Comparison of ENCODE assay signal across 10 mouse cellular contexts in genomic region chr7:4911561-4911960, GRCm38 (mm10). TPM values are rescaled to one million over a fixed set of nuclear protein-coding genes. Genes with fewer than 3 reads are reported as not detected.
DNase-seq lines count a peak whose midpoint lies in the region; ATAC-seq and TF ChIP-seq lines count a peak whose summit lies in the region.
"Had no signal": no experiment of that assay in that cellular context is flagged by ENCODE, and none has a peak within 500 bp of the region (broad histone marks: within the 10 kb centered on the region; RNA-seq: fewer than 3 reads in every experiment).

No protein-coding gene starts in this region.

- H3K9ac ChIP-seq in heart, postnatal 0 days (replicated peaks; ENCODE audit: low read depth, low read length) = no peak overlapping the region
- H3K9ac ChIP-seq in liver, embryonic 13.5 days = no peak overlapping the region
- H3K9ac ChIP-seq: limb, embryonic 12.5 days had no signal

- H3K36me3 ChIP-seq in E14TG2a.4 (ENCODE audit: insufficient read depth, low read length) = peaks cover 50% of the 10 kb centered on the region
- H3K36me3 ChIP-seq in heart, postnatal 0 days (replicated peaks; ENCODE audit: control insufficient read depth, insufficient read depth, low read length) = no peaks in the 10 kb centered on the region
- no peaks in the 10 kb centered on the region for H3K36me3 ChIP-seq in liver, embryonic 13.5 days
- H3K36me3 ChIP-seq: limb, embryonic 12.5 days had no signal

- TF ChIP-seq CTCF in E14TG2a.4 (conservative IDR thresholded peaks at IDR 0.05; ENCODE audit: low read length) = peak; percentile 72
- peak; percentile 64 for TF ChIP-seq CTCF in bone marrow macrophage, adult 2 months (IDR thresholded peaks at IDR 0.05; ENCODE audit: low read depth, low read length)
- peak; percentile 46 for TF ChIP-seq CTCF in heart, postnatal 0 days (IDR thresholded peaks at IDR 0.05; ENCODE audit: low read depth)

- peak overlapping the region; percentile 90 for H3K4me3 ChIP-seq in E14TG2a.4 (replicated peaks; ENCODE audit: low read length)
- no peak overlapping the region for H3K4me3 ChIP-seq in bone marrow macrophage, adult 2 months (ENCODE audit: insufficient read depth, low read length)
- no peak overlapping the region for H3K4me3 ChIP-seq in heart, postnatal 0 days (ENCODE audit: low read depth, low read length)
- H3K4me3 ChIP-seq in liver, embryonic 13.5 days (replicated peaks) = no peak overlapping the region
- H3K4me3 ChIP-seq: limb, embryonic 12.5 days had no signal

- ATAC-seq in heart, postnatal 0 days (ENCODE audit: insufficient read depth, low read depth) = no peak
- no peak for ATAC-seq in liver, embryonic 13.5 days (ENCODE audit: low read depth)

- H3K4me1 ChIP-seq in E14TG2a.4 (replicated peaks; ENCODE audit: low read depth, low read length) = peaks cover 77% of the 10 kb centered on the region
- H3K4me1 ChIP-seq in bone marrow macrophage, adult 2 months (ENCODE audit: control insufficient read depth, insufficient read depth, low read length) = peaks cover 8% of the 10 kb centered on the region
- peaks cover 10% of the 10 kb centered on the region for H3K4me1 ChIP-seq in heart, postnatal 0 days (ENCODE audit: control insufficient read depth, insufficient read depth)
- H3K4me1 ChIP-seq in liver, embryonic 13.5 days (replicated peaks) = peaks cover 17% of the 10 kb centered on the region

- H3K27ac ChIP-seq in bone marrow macrophage, adult 2 months (ENCODE audit: insufficient read depth, low read depth, low read length) = no peak overlapping the region
- no peak overlapping the region for H3K27ac ChIP-seq in heart, postnatal 0 days (ENCODE audit: low read depth)
- no peak overlapping the region for H3K27ac ChIP-seq in liver, embryonic 13.5 days
- H3K27ac ChIP-seq: limb, embryonic 12.5 days had no signal

- TF ChIP-seq POLR2A in bone marrow macrophage, adult 2 months (IDR thresholded peaks at IDR 0.05; ENCODE audit: borderline replicate concordance, low read depth, low read length) = no peak

- 32% methylated on average over 9 of the region's 9 CpGs for WGBS in heart, postnatal 0 days
- 43% methylated on average over 9 of the region's 9 CpGs for WGBS in liver, embryonic 13.5 days (ENCODE audit: insufficient replicate concordance)

- H3K27me3 ChIP-seq in E14TG2a.4 (ENCODE audit: insufficient read depth, low read length) = no peaks in the 10 kb centered on the region
- H3K27me3 ChIP-seq in heart, postnatal 0 days (ENCODE audit: control insufficient read depth, insufficient read depth, low read length) = no peaks in the 10 kb centered on the region
- H3K27me3 ChIP-seq in liver, embryonic 13.5 days = peaks cover 5% of the 10 kb centered on the region; the same call in 1 of the 2 replicates
- H3K27me3 ChIP-seq: limb, embryonic 12.5 days had no signal

- DNase-seq in kidney, adult 18-20 months = peak; percentile 66
- DNase-seq in kidney, adult 11 months = no peak
- DNase-seq in heart, postnatal 0 days (ENCODE audit: low spot score) = no peak
- DNase-seq in liver, embryonic 13.5 days = peak; percentile 29
- DNase-seq in retina, postnatal 7 days (ENCODE audit: low read depth, low spot score) = peak; percentile 42
- no peak for DNase-seq in layer of hippocampus, adult 8-10 months (ENCODE audit: low spot score in 2 of 2)

- TF ChIP-seq EP300 in heart, postnatal 0 days (IDR thresholded peaks at IDR 0.05; ENCODE audit: low read depth) = no peak

- no peaks in the 10 kb centered on the region for H3K9me3 ChIP-seq in E14TG2a.4 (ENCODE audit: low read length)
- no peaks in the 10 kb centered on the region for H3K9me3 ChIP-seq in heart, postnatal 0 days (replicated peaks; ENCODE audit: control insufficient read depth, low read length)
- H3K9me3 ChIP-seq in liver, embryonic 13.5 days (replicated peaks) = no peaks in the 10 kb centered on the region
- H3K9me3 ChIP-seq: limb, embryonic 12.5 days had no signal

- no peak overlapping the region for H3K4me2 ChIP-seq in heart, postnatal 0 days (ENCODE audit: low read depth, low read length)
- H3K4me2 ChIP-seq in liver, embryonic 13.5 days = no peak overlapping the region
- H3K4me2 ChIP-seq: limb, embryonic 12.5 days had no signal

RNA-seq across cellular contexts. Expression of gene Zfp628, which starts 3.5 kb away (rescaled TPM):
- 7.1 and 8.7 TPM in 2 replicates for polyA plus RNA-seq in bone marrow macrophage, adult 2 months (2012; ENCODE audit: insufficient read depth, insufficient read length, missing spikeins)
- total RNA-seq in heart, postnatal 0 days (2014; rRNA removed; ENCODE audit: low replicate concordance) = 8.9 and 13.1 TPM in 2 replicates
- polyA plus RNA-seq in heart, postnatal 0 days (2015; fragmentation: Nextera tagmentation; extraction: Ambion mirVana) = 1.7 and 1.9 TPM in 2 replicates
- 1.4 and 1.6 TPM in 2 replicates for polyA plus RNA-seq in liver, embryonic 13.5 days (2015; fragmentation: Nextera tagmentation; extraction: Ambion mirVana)
- 10 to 100 TPM; 13.0 to 15.3 (median 13.9) TPM for total RNA-seq in layer of hippocampus, adult 8-10 months (2022)

RNA-seq across cellular contexts. Expression of gene Gm36210, which starts 5.2 kb away (rescaled TPM):
- not detected in 2 replicates for polyA plus RNA-seq in bone marrow macrophage, adult 2 months (2012; ENCODE audit: insufficient read depth, insufficient read length, missing spikeins)
- 0.88 TPM in 1 of 2 replicates, not detected in the other for total RNA-seq in heart, postnatal 0 days (2014; rRNA removed; ENCODE audit: low replicate concordance)
- 0.08 and 0.12 TPM in 2 replicates for polyA plus RNA-seq in heart, postnatal 0 days (2015; fragmentation: Nextera tagmentation; extraction: Ambion mirVana)
- 0.07 TPM in 1 of 2 replicates, not detected in the other for polyA plus RNA-seq in liver, embryonic 13.5 days (2015; fragmentation: Nextera tagmentation; extraction: Ambion mirVana)
- under 1 TPM; 0.29 to 0.77 (median 0.39) TPM for total RNA-seq in layer of hippocampus, adult 8-10 months (2022)
- total RNA-seq: common myeloid progenitor, adult 5-6 weeks had no signal
- polyA plus RNA-seq: limb, embryonic 12.5 days had no signal

RNA-seq across cellular contexts. Expression of gene Nat14, which starts 10.3 kb away (rescaled TPM):
- 0.78 and 1.6 TPM in 2 replicates for polyA plus RNA-seq in bone marrow macrophage, adult 2 months (2012; ENCODE audit: insufficient read depth, insufficient read length, missing spikeins)
- total RNA-seq in heart, postnatal 0 days (2014; rRNA removed; ENCODE audit: low replicate concordance) = 2.0 and 4.2 TPM in 2 replicates
- polyA plus RNA-seq in heart, postnatal 0 days (2015; fragmentation: Nextera tagmentation; extraction: Ambion mirVana) = 2.8 and 3.6 TPM in 2 replicates
- 0.57 and 0.67 TPM in 2 replicates for polyA plus RNA-seq in liver, embryonic 13.5 days (2015; fragmentation: Nextera tagmentation; extraction: Ambion mirVana)
- 100 to 1,000 TPM in 2 of 4 experiments, 10 to 100 TPM in 2; 89.9 to 111 (median 102) TPM for total RNA-seq in layer of hippocampus, adult 8-10 months (2022)

RNA-seq across cellular contexts. Expression of gene Ssc5d, which starts 14.0 kb away (rescaled TPM):
- polyA plus RNA-seq in bone marrow macrophage, adult 2 months (2012; ENCODE audit: insufficient read depth, insufficient read length, missing spikeins) = 0.24 TPM in 1 of 2 replicates, not detected in the other
- 3.5 and 5.0 TPM in 2 replicates for total RNA-seq in heart, postnatal 0 days (2014; rRNA removed; ENCODE audit: low replicate concordance)
- 1.1 and 1.2 TPM in 2 replicates for polyA plus RNA-seq in heart, postnatal 0 days (2015; fragmentation: Nextera tagmentation; extraction: Ambion mirVana)
- polyA plus RNA-seq in liver, embryonic 13.5 days (2015; fragmentation: Nextera tagmentation; extraction: Ambion mirVana) = 0.03 and 0.09 TPM in 2 replicates
- 1 to 10 TPM; 2.8 to 5.1 (median 4.2) TPM for total RNA-seq in layer of hippocampus, adult 8-10 months (2022)
- total RNA-seq: common myeloid progenitor, adult 5-6 weeks had no signal

RNA-seq across cellular contexts. Expression of gene Isoc2a, which starts 34.6 kb away (rescaled TPM):
- 15.5 and 16.4 TPM in 2 replicates for polyA plus RNA-seq in bone marrow macrophage, adult 2 months (2012; ENCODE audit: insufficient read depth, insufficient read length, missing spikeins)
- total RNA-seq in heart, postnatal 0 days (2014; rRNA removed; ENCODE audit: low replicate concordance) = 15.2 and 25.6 TPM in 2 replicates
- 1.4 and 1.6 TPM in 2 replicates for polyA plus RNA-seq in heart, postnatal 0 days (2015; fragmentation: Nextera tagmentation; extraction: Ambion mirVana)
- 0.45 and 0.52 TPM in 2 replicates for polyA plus RNA-seq in liver, embryonic 13.5 days (2015; fragmentation: Nextera tagmentation; extraction: Ambion mirVana)
- 10 to 100 TPM; 13.7 to 16.0 (median 14.2) TPM for total RNA-seq in layer of hippocampus, adult 8-10 months (2022)

Comparison
In these comparisons a context has a peak if more than half of its experiments do, and no peak if none do; other contexts are left out.
1. DNase-seq: peak in kidney, adult 18-20 months (single experiment), liver, embryonic 13.5 days (single experiment) and retina, postnatal 7 days (single experiment); none in kidney, adult 11 months (single experiment), heart, postnatal 0 days (single experiment) and layer of hippocampus, adult 8-10 months (0 of 2).
2. Peak in every context shown above with its lines, with median percentiles within 50 percentile points of each other: CTCF ChIP-seq.